Mouse (Mus musculus) brain, embryonic 14.5 days (tissue): ENCODE results near the gene Icam5.

Experiments used
- CTCF ChIP-seq: fragments of 200-500 bp; IDR thresholded peaks from 2 replicates; pipeline ENCODE4 v1.5.1; 2012; ENCODE audit warnings: inconsistent platforms, mild to moderate bottlenecking, moderate library complexity, borderline replicate concordance; ENCODE audit not compliant: insufficient read depth, insufficient read length; ENCODE audit errors: extremely low read depth
- POLR2A ChIP-seq: fragments of 200-500 bp; IDR thresholded peaks from 2 replicates; pipeline ENCODE4 v1.6.1; 2012; ENCODE audit warnings: mild to moderate bottlenecking, inconsistent platforms, borderline replicate concordance; ENCODE audit not compliant: poor library complexity, insufficient read depth, insufficient read length, severe bottlenecking; ENCODE audit errors: extremely low read depth

- no peak for TF ChIP-seq POLR2A
- no peak for TF ChIP-seq CTCF
Measured at GRCm38 (mm10) chr9:21051578-21051977, 19.7 kb downstream of the Icam5 start.
